Mouse (Mus musculus) C2C12 (cell line): ENCODE measurements around the gene Ltbp4.

ENCODE experiments used
- CEBPB ChIP-seq: IDR thresholded peaks from one replicate; pipeline ENCODE4 v1.6.1; 2011; ENCODE audit warnings: low read depth, mild to moderate bottlenecking, control low read depth, moderate library complexity
- CTCF ChIP-seq: IDR thresholded peaks from one replicate; pipeline ENCODE4 v1.5.1; 2011; ENCODE audit not compliant: control insufficient read depth, insufficient read depth, insufficient read length
- MAX ChIP-seq: IDR thresholded peaks from one replicate; pipeline ENCODE4 v1.6.1; 2011; ENCODE audit warnings: mild to moderate bottlenecking, control low read depth
- MYOD1 ChIP-seq: IDR thresholded peaks from one replicate; pipeline ENCODE4 v1.6.1; 2011; ENCODE audit warnings: low read depth; ENCODE audit not compliant: control insufficient read depth, insufficient read length
- USF1 ChIP-seq: IDR thresholded peaks from one replicate; pipeline ENCODE4 v1.6.1; 2011; ENCODE audit warnings: low read depth, mild to moderate bottlenecking, control low read depth, moderate library complexity

- TF ChIP-seq MYOD1 (no peak), CTCF (no peak), USF1 (no peak), MAX (no peak), CEBPB (no peak)
Measured at GRCm38 (mm10) chr7:27328648-27329047, 8.8 kb downstream of the Ltbp4 start.
